Mouse (Mus musculus): Measurements from ENCODE around the gene Pitpna.

Pitpna gene

GRCm38 (mm10) chr11:75655621-75656545 lies 68.0 kb downstream of the Pitpna start:
- no peak for ATAC-seq (ENCODE audit: insufficient number of reproducible peaks, low FRiP score, low TSS enrichment)

- ATAC-seq (ENCODE audit: insufficient number of reproducible peaks, low FRiP score, low TSS enrichment) = no peak
These were observed 69.0 kb downstream of the Pitpna start for GRCm38 (mm10) chr11:75656621-75657590.

- no peak for ATAC-seq (ENCODE audit: insufficient number of reproducible peaks, low FRiP score, low TSS enrichment)
These were observed 69.9 kb downstream of the Pitpna start for GRCm38 (mm10) chr11:75657841-75658240.

- ATAC-seq (ENCODE audit: insufficient number of reproducible peaks, low FRiP score, low TSS enrichment) = no peak
These were observed 70.4 kb downstream of the Pitpna start for GRCm38 (mm10) chr11:75658311-75658710.

- no peak for ATAC-seq (ENCODE audit: insufficient number of reproducible peaks, low FRiP score, low TSS enrichment)
These were observed 71.3 kb downstream of the Pitpna start for GRCm38 (mm10) chr11:75658996-75659750.

- no peak for ATAC-seq (ENCODE audit: insufficient number of reproducible peaks, low FRiP score, low TSS enrichment)
These were observed 72.2 kb downstream of the Pitpna start for GRCm38 (mm10) chr11:75660081-75660590.

- ATAC-seq (ENCODE audit: insufficient number of reproducible peaks, low FRiP score, low TSS enrichment) = no peak
These were observed 73.3 kb downstream of the Pitpna start for GRCm38 (mm10) chr11:75660941-75661800.

- no peak for ATAC-seq (ENCODE audit: insufficient number of reproducible peaks, low FRiP score, low TSS enrichment)
These were observed 74.2 kb downstream of the Pitpna start for GRCm38 (mm10) chr11:75662131-75662530.

- no peak for ATAC-seq (ENCODE audit: insufficient number of reproducible peaks, low FRiP score, low TSS enrichment)
These were observed 78.4 kb downstream of the Pitpna start for GRCm38 (mm10) chr11:75666296-75666695.

- no peak for ATAC-seq (ENCODE audit: insufficient number of reproducible peaks, low FRiP score, low TSS enrichment)
These were observed 80.7 kb downstream of the Pitpna start for GRCm38 (mm10) chr11:75668621-75669020.

- ATAC-seq (ENCODE audit: insufficient number of reproducible peaks, low FRiP score, low TSS enrichment) = no peak
These were observed 81.4 kb downstream of the Pitpna start for GRCm38 (mm10) chr11:75669176-75669852.

GRCm38 (mm10) chr11:75669853-75670200 lies 81.9 kb downstream of the Pitpna start:
- no peak for ATAC-seq (ENCODE audit: insufficient number of reproducible peaks, low FRiP score, low TSS enrichment)

- ATAC-seq (ENCODE audit: insufficient number of reproducible peaks, low FRiP score, low TSS enrichment) = no peak
These were observed 83.7 kb downstream of the Pitpna start for GRCm38 (mm10) chr11:75671426-75672180.

GRCm38 (mm10) chr11:75673411-75673810 lies 85.5 kb downstream of the Pitpna start:
- no peak for ATAC-seq (ENCODE audit: insufficient number of reproducible peaks, low FRiP score, low TSS enrichment)

- no peak for ATAC-seq (ENCODE audit: insufficient number of reproducible peaks, low FRiP score, low TSS enrichment)
These were observed 87.0 kb downstream of the Pitpna start for GRCm38 (mm10) chr11:75674875-75675274.

GRCm38 (mm10) chr11:75677881-75678746 lies 90.2 kb downstream of the Pitpna start:
- no peak for ATAC-seq (ENCODE audit: insufficient number of reproducible peaks, low FRiP score, low TSS enrichment)
